Mouse (Mus musculus): ENCODE results near the gene Olfr697. TPM values are rescaled to one million over a fixed set of nuclear protein-coding genes. Genes with fewer than 3 reads are reported as not detected.

Olfr697 gene
- not detected for polyA plus RNA-seq (2015; fragmentation: Illumina TruSeq; extraction: RNeasy Lipid Tissue Mini Kit (QIAGEN cat#74804); ENCODE audit: insufficient read depth, low replicate concordance)

GRCm38 (mm10) chr7:106742343-106742742 lies at the start of gene Olfr697:
Gene Olfr697, minus strand, starts transcription at chr7:106742443.

GRCm38 (mm10) chr7:106755297-106755696 lies 13.1 kb upstream of the Olfr697 start, which contains the start of gene Olfr698:
Gene Olfr698, minus strand, starts transcription at chr7:106755397.

DNA sequence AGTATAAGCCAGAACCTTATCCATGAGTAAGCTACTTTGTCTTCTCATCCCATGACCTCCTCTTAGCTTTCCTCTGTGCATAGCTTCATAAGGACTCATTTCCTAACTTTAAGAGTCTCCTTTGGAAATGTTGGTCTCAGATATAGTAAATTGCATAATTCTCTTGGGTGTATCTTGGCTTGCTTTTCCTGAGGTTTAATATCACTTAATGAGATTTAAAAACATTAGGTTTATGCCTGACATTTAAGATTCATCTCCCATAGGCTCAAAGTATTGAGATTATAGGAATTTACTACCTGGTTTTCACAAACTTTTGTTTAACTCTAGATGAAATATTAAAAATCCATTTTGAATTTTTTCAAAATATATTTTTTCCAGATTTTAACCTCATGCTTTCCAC lies 25.9 kb downstream of the Olfr697 start, which contains the start of gene Olfr695:
TSS of gene Olfr695 (minus strand) at position 101 of the 400 bp plus-strand sequence.

GRCm38 (mm10) chr7:106691714-106692113 lies 50.5 kb downstream of the Olfr697 start, which contains the start of gene Olfr694:
Gene Olfr694, minus strand, starts transcription at chr7:106691814.

Other genes starting within 250 kb of the Olfr697 start
- gene Olfr693, start 61.9 kb downstream of the Olfr697 start, polyA plus RNA-seq (2015; fragmentation: Illumina TruSeq; extraction: RNeasy Lipid Tissue Mini Kit (QIAGEN cat#74804); ENCODE audit: insufficient read depth, low replicate concordance): not detected
- not detected for gene Olfr694, start 50.6 kb downstream of the Olfr697 start, polyA plus RNA-seq (2015; fragmentation: Illumina TruSeq; extraction: RNeasy Lipid Tissue Mini Kit (QIAGEN cat#74804); ENCODE audit: insufficient read depth, low replicate concordance)
- gene Olfr695, start 26.0 kb downstream of the Olfr697 start, polyA plus RNA-seq (2015; fragmentation: Illumina TruSeq; extraction: RNeasy Lipid Tissue Mini Kit (QIAGEN cat#74804); ENCODE audit: insufficient read depth, low replicate concordance): not detected
- gene Olfr698, start 13.0 kb upstream of the Olfr697 start, polyA plus RNA-seq (2015; fragmentation: Illumina TruSeq; extraction: RNeasy Lipid Tissue Mini Kit (QIAGEN cat#74804); ENCODE audit: insufficient read depth, low replicate concordance): not detected
- not detected for gene Olfr699, start 50.8 kb upstream of the Olfr697 start, polyA plus RNA-seq (2015; fragmentation: Illumina TruSeq; extraction: RNeasy Lipid Tissue Mini Kit (QIAGEN cat#74804); ENCODE audit: insufficient read depth, low replicate concordance)
- not detected for gene Olfr700, start 66.4 kb upstream of the Olfr697 start, polyA plus RNA-seq (2015; fragmentation: Illumina TruSeq; extraction: RNeasy Lipid Tissue Mini Kit (QIAGEN cat#74804); ENCODE audit: insufficient read depth, low replicate concordance)
- not detected for gene Olfr701, start 71.7 kb upstream of the Olfr697 start, polyA plus RNA-seq (2015; fragmentation: Illumina TruSeq; extraction: RNeasy Lipid Tissue Mini Kit (QIAGEN cat#74804); ENCODE audit: insufficient read depth, low replicate concordance)
- not detected for gene Olfr702, start 91.5 kb upstream of the Olfr697 start, polyA plus RNA-seq (2015; fragmentation: Illumina TruSeq; extraction: RNeasy Lipid Tissue Mini Kit (QIAGEN cat#74804); ENCODE audit: insufficient read depth, low replicate concordance)
- gene Olfr703, start 100.9 kb upstream of the Olfr697 start, polyA plus RNA-seq (2015; fragmentation: Illumina TruSeq; extraction: RNeasy Lipid Tissue Mini Kit (QIAGEN cat#74804); ENCODE audit: insufficient read depth, low replicate concordance): not detected
- gene Olfr704, start 120.7 kb upstream of the Olfr697 start, polyA plus RNA-seq (2015; fragmentation: Illumina TruSeq; extraction: RNeasy Lipid Tissue Mini Kit (QIAGEN cat#74804); ENCODE audit: insufficient read depth, low replicate concordance): not detected
- not detected for gene Olfr705, start 134.4 kb upstream of the Olfr697 start, polyA plus RNA-seq (2015; fragmentation: Illumina TruSeq; extraction: RNeasy Lipid Tissue Mini Kit (QIAGEN cat#74804); ENCODE audit: insufficient read depth, low replicate concordance)
- gene Olfr706, start 145.7 kb upstream of the Olfr697 start, polyA plus RNA-seq (2015; fragmentation: Illumina TruSeq; extraction: RNeasy Lipid Tissue Mini Kit (QIAGEN cat#74804); ENCODE audit: insufficient read depth, low replicate concordance): not detected
- not detected for gene Olfr707, start 158.8 kb upstream of the Olfr697 start, polyA plus RNA-seq (2015; fragmentation: Illumina TruSeq; extraction: RNeasy Lipid Tissue Mini Kit (QIAGEN cat#74804); ENCODE audit: insufficient read depth, low replicate concordance)
- gene Olfr1532-ps1, start 165.6 kb upstream of the Olfr697 start, polyA plus RNA-seq (2015; fragmentation: Illumina TruSeq; extraction: RNeasy Lipid Tissue Mini Kit (QIAGEN cat#74804); ENCODE audit: insufficient read depth, low replicate concordance): not detected
- not detected for gene Olfr709-ps1, start 189.8 kb upstream of the Olfr697 start, polyA plus RNA-seq (2015; fragmentation: Illumina TruSeq; extraction: RNeasy Lipid Tissue Mini Kit (QIAGEN cat#74804); ENCODE audit: insufficient read depth, low replicate concordance)
- not detected for gene Olfr710, start 205.9 kb upstream of the Olfr697 start, polyA plus RNA-seq (2015; fragmentation: Illumina TruSeq; extraction: RNeasy Lipid Tissue Mini Kit (QIAGEN cat#74804); ENCODE audit: insufficient read depth, low replicate concordance)
- gene Olfr6, start 221.5 kb upstream of the Olfr697 start, polyA plus RNA-seq (2015; fragmentation: Illumina TruSeq; extraction: RNeasy Lipid Tissue Mini Kit (QIAGEN cat#74804); ENCODE audit: insufficient read depth, low replicate concordance): not detected
- not detected for gene Olfr711, start 233.0 kb upstream of the Olfr697 start, polyA plus RNA-seq (2015; fragmentation: Illumina TruSeq; extraction: RNeasy Lipid Tissue Mini Kit (QIAGEN cat#74804); ENCODE audit: insufficient read depth, low replicate concordance)